Mouse (Mus musculus) kidney, adult 2 months (tissue): ENCODE data around the gene Celf2. TPM values are rescaled to one million over a fixed set of nuclear protein-coding genes. Genes with fewer than 3 reads are reported as not detected.

Experiments
- DNase-seq: peaks from one replicate; pipeline ENCODE4 v3.0.0; 2021
- H3K27ac ChIP-seq: fragments of 200-500 bp; 2 replicates; pipeline ENCODE4 v1.5.1; 2012; ENCODE audit warnings: low read depth, low read length, control low read depth, inconsistent platforms; ENCODE audit not compliant: insufficient read depth
- H3K27me3 ChIP-seq: fragments of 200-500 bp; replicated peaks from 2 replicates; pipeline ENCODE4 v1.6.1; 2012; ENCODE audit warnings: mild to moderate bottlenecking, moderate library complexity, low read length, inconsistent platforms; ENCODE audit not compliant: control insufficient read depth, insufficient read depth
- H3K36me3 ChIP-seq: fragments of 200-500 bp; 2 replicates; pipeline ENCODE4 v1.6.1; 2012; ENCODE audit warnings: mild to moderate bottlenecking, moderate library complexity, low read length, inconsistent platforms; ENCODE audit not compliant: control insufficient read depth, insufficient read depth
- H3K4me1 ChIP-seq: fragments of 200-500 bp; 2 replicates; pipeline ENCODE4 v1.6.1; 2011; ENCODE audit warnings: low read length; ENCODE audit not compliant: control insufficient read depth, insufficient read depth
- H3K4me3 ChIP-seq: fragments of 200-500 bp; 2 replicates; pipeline ENCODE4 v1.5.1; 2011; ENCODE audit warnings: mild to moderate bottlenecking, low read depth, low read length, control low read depth; ENCODE audit not compliant: insufficient read depth
- CTCF ChIP-seq: fragments of 200-500 bp; conservative IDR thresholded peaks from 2 replicates; pipeline ENCODE4 v1.5.1; 2011; ENCODE audit warnings: low read depth, mild to moderate bottlenecking, control low read depth, low read length, moderate library complexity, mixed read lengths; ENCODE audit not compliant: insufficient read depth, insufficient read length
- POLR2A ChIP-seq: fragments of 200-500 bp; IDR thresholded peaks from one replicate; pipeline ENCODE4 v1.6.1; 2011; ENCODE audit warnings: low read depth, low read length, control low read depth
- WGBS: fragments of 180-500 bp; shearing (Covaris S2); methylation state at CpG from one replicate; pipeline ENCODE4 v1.1.7; 2018; 5-methylcytosine and 5-hydroxymethylcytosine counted together
- polyA plus RNA-seq: library from polyadenylated mRNA; depleted of rRNA; stranded (reverse); fragments of >200 nt; gene quantifications from 2 replicates; pipeline ENCODE4 v1.2.3, GENCODE M21; 2012

Gene Celf2
- polyA plus RNA-seq, 1 experiment: 11.5 TPM

- TF ChIP-seq CTCF: no peak
- no peak for TF ChIP-seq POLR2A
- H3K27ac ChIP-seq: no peak overlapping the region
- H3K4me3 ChIP-seq: no peak overlapping the region
- no peaks in the 10 kb centered on the region for H3K36me3 ChIP-seq
- 74% methylated on average over 1 of the region's 1 CpGs for WGBS
- DNase-seq: no peak
- H3K27me3 ChIP-seq: no peaks in the 10 kb centered on the region
- H3K4me1 ChIP-seq: no peaks in the 10 kb centered on the region
Observed at GRCm38 (mm10) chr2:6823021-6823420, 686.3 kb downstream of the Celf2 start.

- no peak for DNase-seq
- H3K4me1 ChIP-seq: no peaks in the 10 kb centered on the region
- H3K36me3 ChIP-seq: no peaks in the 10 kb centered on the region
- H3K27ac ChIP-seq: no peak overlapping the region
- TF ChIP-seq POLR2A (no peak), CTCF (no peak)
- no peaks in the 10 kb centered on the region for H3K27me3 ChIP-seq
- WGBS: 78% methylated on average over 2 of the region's 2 CpGs
- H3K4me3 ChIP-seq: no peak overlapping the region
Observed at GRCm38 (mm10) chr2:6821593-6821992, 687.8 kb downstream of the Celf2 start.

- no peak for DNase-seq
- no peak overlapping the region for H3K27ac ChIP-seq
- no peaks in the 10 kb centered on the region for H3K4me1 ChIP-seq
- WGBS: 79% methylated on average over 2 of the region's 2 CpGs
- no peaks in the 10 kb centered on the region for H3K27me3 ChIP-seq
- TF ChIP-seq POLR2A (no peak), CTCF (no peak)
- H3K4me3 ChIP-seq: no peak overlapping the region
- no peaks in the 10 kb centered on the region for H3K36me3 ChIP-seq
Observed at GRCm38 (mm10) chr2:6815281-6815680, 694.1 kb downstream of the Celf2 start.

GRCm38 (mm10) chr2:6808736-6809135 lies 700.6 kb downstream of the Celf2 start:
- no peak overlapping the region for H3K27ac ChIP-seq
- 71% methylated on average over 1 of the region's 1 CpGs for WGBS
- no peaks in the 10 kb centered on the region for H3K27me3 ChIP-seq
- no peaks in the 10 kb centered on the region for H3K4me1 ChIP-seq
- H3K4me3 ChIP-seq: no peak overlapping the region
- no peak for DNase-seq
- no peaks in the 10 kb centered on the region for H3K36me3 ChIP-seq
- no peak for TF ChIP-seq POLR2A
- no peak for TF ChIP-seq CTCF

GRCm38 (mm10) chr2:6796754-6797153 lies 712.6 kb downstream of the Celf2 start:
- Histone ChIP-seq H3K27me3 (no peaks in the 10 kb centered on the region), H3K27ac (no peak overlapping the region), H3K36me3 (no peaks in the 10 kb centered on the region), H3K4me3 (no peak overlapping the region), H3K4me1 (no peaks in the 10 kb centered on the region)
- no peak for TF ChIP-seq CTCF
- DNase-seq: no peak
- 64% methylated on average over 5 of the region's 5 CpGs for WGBS

GRCm38 (mm10) chr2:6795995-6796588 lies 713.3 kb downstream of the Celf2 start:
- no peak for TF ChIP-seq CTCF
- TF ChIP-seq POLR2A: no peak
- Histone ChIP-seq H3K27me3 (no peaks in the 10 kb centered on the region), H3K4me3 (no peak overlapping the region), H3K27ac (no peak overlapping the region), H3K36me3 (no peaks in the 10 kb centered on the region), H3K4me1 (no peaks in the 10 kb centered on the region)
- no peak for DNase-seq
- 68% methylated on average over 5 of the region's 5 CpGs for WGBS

GRCm38 (mm10) chr2:6794858-6795257 lies 714.5 kb downstream of the Celf2 start:
- H3K27ac ChIP-seq: no peak overlapping the region
- no peak for DNase-seq
- H3K4me1 ChIP-seq: no peaks in the 10 kb centered on the region
- TF ChIP-seq CTCF: no peak
- no peak for TF ChIP-seq POLR2A
- no peaks in the 10 kb centered on the region for H3K27me3 ChIP-seq
- WGBS: 68% methylated on average over 7 of the region's 7 CpGs
- no peaks in the 10 kb centered on the region for H3K36me3 ChIP-seq
- H3K4me3 ChIP-seq: no peak overlapping the region

GRCm38 (mm10) chr2:6790876-6791275 lies 718.5 kb downstream of the Celf2 start:
- 91% methylated on average over 2 of the region's 2 CpGs for WGBS
- H3K4me1 ChIP-seq: no peaks in the 10 kb centered on the region
- no peak for TF ChIP-seq POLR2A
- H3K27me3 ChIP-seq: no peaks in the 10 kb centered on the region
- no peaks in the 10 kb centered on the region for H3K36me3 ChIP-seq
- DNase-seq: no peak
- H3K4me3 ChIP-seq: no peak overlapping the region
- H3K27ac ChIP-seq: no peak overlapping the region
